Mouse (Mus musculus) kidney, adult 2 months (tissue): ENCODE data around the gene Rfc5.

Experiments
- CTCF ChIP-seq: fragments of 200-500 bp; conservative IDR thresholded peaks from 2 replicates; pipeline ENCODE4 v1.5.1; 2011; ENCODE audit warnings: low read depth, mild to moderate bottlenecking, control low read depth, low read length, moderate library complexity, mixed read lengths; ENCODE audit not compliant: insufficient read depth, insufficient read length
- POLR2A ChIP-seq: fragments of 200-500 bp; IDR thresholded peaks from one replicate; pipeline ENCODE4 v1.6.1; 2011; ENCODE audit warnings: low read depth, low read length, control low read depth

DNA sequence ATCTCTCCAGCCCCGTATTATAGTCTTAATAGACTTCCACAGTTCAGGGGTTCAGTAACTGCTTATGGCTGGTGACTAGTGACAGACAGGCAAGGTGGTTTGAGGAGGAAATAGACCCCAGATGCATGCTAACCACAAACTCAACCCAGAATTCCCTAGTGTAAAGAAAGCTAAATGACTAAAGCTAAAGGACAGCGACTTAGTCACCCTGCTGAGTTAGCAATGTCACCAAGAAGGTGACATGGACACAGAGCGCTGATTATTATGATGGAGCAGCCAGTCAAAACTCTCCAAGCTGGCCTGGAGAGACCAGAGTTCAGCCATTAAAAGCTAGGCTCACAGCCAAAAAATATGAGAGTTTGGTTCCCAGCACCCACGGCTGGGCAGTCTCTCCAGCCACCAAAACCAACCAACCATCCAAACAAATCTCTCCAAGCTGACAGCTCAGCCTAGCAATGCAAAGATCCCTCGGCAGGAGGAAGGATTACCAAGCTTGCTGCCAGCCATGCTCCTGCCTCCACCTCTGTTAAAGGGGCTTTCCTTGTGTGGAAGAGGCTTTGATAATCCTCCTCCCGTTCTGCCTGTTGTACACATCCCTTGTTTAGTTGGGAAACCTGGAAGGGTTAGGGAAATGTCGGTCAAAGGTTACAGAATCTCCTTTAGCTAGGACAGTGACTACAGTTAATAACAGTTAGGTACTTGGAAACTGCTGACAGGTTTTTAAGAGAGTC, 29.2 kb downstream of the Rfc5 start:
- TF ChIP-seq CTCF = no peak
- no peak for TF ChIP-seq POLR2A
